Mouse (Mus musculus): ENCODE results near the gene Rela. TPM values are rescaled to one million over a fixed set of nuclear protein-coding genes. Genes with fewer than 3 reads are reported as not detected.

Rela gene
- total and polyA plus RNA-seq, 3 experiments, result 12.1 to 51.9 (median 21.0) TPM

DNA sequence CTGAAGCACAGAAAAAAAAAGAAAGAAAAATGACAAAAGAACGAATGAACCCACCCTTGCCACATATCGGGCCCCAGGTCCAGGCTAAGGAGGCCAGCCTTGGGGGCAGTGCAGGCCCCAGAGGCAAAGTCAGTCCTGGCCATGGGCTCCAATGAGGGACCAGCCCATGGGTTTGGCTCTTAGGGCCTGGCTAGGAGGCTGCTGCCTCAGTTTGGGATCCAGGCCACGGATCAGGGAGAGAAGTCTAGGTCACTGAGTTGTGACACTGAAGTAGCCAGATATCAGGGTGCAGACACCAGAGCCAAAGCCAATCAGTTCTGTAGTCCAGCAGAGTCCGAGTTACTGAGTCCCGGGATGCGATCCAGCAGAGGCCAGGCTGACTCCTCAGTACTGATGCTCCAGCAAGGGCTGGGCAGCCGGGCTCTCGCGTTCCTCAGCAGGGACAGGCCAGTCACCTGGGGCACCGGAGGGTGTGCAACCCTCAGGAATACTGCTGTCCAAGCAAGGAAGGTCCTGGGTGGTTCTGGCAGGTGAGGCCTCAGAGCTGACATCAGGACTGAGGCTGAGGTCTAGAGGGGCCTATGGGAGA is 27.5 kb downstream of the Rela start:
- DNase-seq (ENCODE audit: extremely low read depth), result no peak
- Histone ChIP-seq H3K4me3 (replicated peaks in 1 of 3; ENCODE audit: low read depth in 2 of 3, low read length in 2 of 3, poor library complexity in 1 of 3) (no peak overlapping the region), H3K79me2 (replicated peaks; ENCODE audit: control insufficient read depth, extremely low read depth, insufficient read depth, poor library complexity, severe bottlenecking) (peaks cover 6% of the 10 kb centered on the region; the same call in 1 of the 2 replicates), H3K27me3 (replicated peaks) (no peaks in the 10 kb centered on the region), H3K9ac (ENCODE audit: insufficient read depth, low read depth) (no peak overlapping the region), H3K9me3 (replicated peaks; ENCODE audit: low read length) (no peaks in the 10 kb centered on the region), H3K4me1 (ENCODE audit: control insufficient read depth in 1 of 2, insufficient read depth in 2 of 2) (peaks cover 14 to 36% of the 10 kb centered on the region in 2 experiments), H3K4me2 (ENCODE audit: insufficient read depth, low read depth, poor library complexity, severe bottlenecking) (no peak overlapping the region), H3K27ac (ENCODE audit: insufficient read depth, low read depth) (no peak overlapping the region), H3K36me3 (replicated peaks in 1 of 2; ENCODE audit: control insufficient read depth in 1 of 2, insufficient read depth in 1 of 2, low read length in 1 of 2) (peaks cover 48 to 64% of the 10 kb centered on the region in 2 experiments)
- dilution Hi-C loops (cut with MboI; ENCODE audit: extremely low pct_ligation_motif_present, extremely low pct_unique_long_range_greater_than_20kb, low sequenced_read_pairs), result no loop called here
- no peak for TF ChIP-seq E2F4 (IDR thresholded peaks at IDR 0.05; ENCODE audit: insufficient replicate concordance, low read depth, low read length)
- TF ChIP-seq CHD1 (IDR thresholded peaks at IDR 0.05; ENCODE audit: low read depth, low read length), result no peak
- in situ Hi-C loops (cut with MboI; ENCODE audit: low pct_ligation_motif_present, low pct_unique_long_range_greater_than_20kb, low sequenced_read_pairs), result no loop called here

DNA sequence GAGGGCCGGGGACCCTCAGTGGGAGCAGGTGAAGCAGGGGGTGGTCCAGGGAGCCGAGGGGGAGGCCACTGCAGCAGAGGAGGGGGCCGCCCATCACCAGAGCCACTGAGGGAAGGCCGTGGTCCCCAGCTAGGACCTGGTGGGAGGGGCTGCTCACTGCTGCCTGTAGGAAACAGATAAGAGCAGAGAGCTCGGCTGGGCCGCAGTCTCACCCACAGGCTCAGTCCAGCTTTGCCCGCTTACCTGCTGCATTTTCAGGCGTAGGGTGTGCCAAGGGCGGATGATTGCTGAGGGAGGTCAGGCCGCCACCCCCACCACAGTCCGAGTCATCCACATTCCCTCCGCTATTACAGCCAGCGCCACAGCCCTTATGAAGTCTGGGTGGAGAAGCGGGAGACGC is 28.2 kb downstream of the Rela start:
- H3K79me2 ChIP-seq (replicated peaks; ENCODE audit: control insufficient read depth, extremely low read depth, insufficient read depth, poor library complexity, severe bottlenecking), result peaks cover 6% of the 10 kb centered on the region; the same call in 1 of the 2 replicates
- no peaks in the 10 kb centered on the region for H3K9me3 ChIP-seq (replicated peaks; ENCODE audit: low read length)
- DNase-seq (ENCODE audit: extremely low read depth), result no peak
- H3K4me3 ChIP-seq (replicated peaks in 1 of 3; ENCODE audit: low read depth in 2 of 3, low read length in 2 of 3, poor library complexity in 1 of 3), result no peak overlapping the region
- H3K27ac ChIP-seq (ENCODE audit: insufficient read depth, low read depth), result no peak overlapping the region
- no peak for TF ChIP-seq KAT2A (IDR thresholded peaks at IDR 0.05; ENCODE audit: insufficient replicate concordance, low read length)
- no peak for TF ChIP-seq CHD2 (IDR thresholded peaks at IDR 0.05; ENCODE audit: low read length)
- TF ChIP-seq RAD21 (IDR thresholded peaks at IDR 0.05; ENCODE audit: low read depth, low read length), result no peak
- H3K9ac ChIP-seq (ENCODE audit: insufficient read depth, low read depth), result no peak overlapping the region
- dilution Hi-C loops (cut with MboI; ENCODE audit: extremely low pct_ligation_motif_present, extremely low pct_unique_long_range_greater_than_20kb, low sequenced_read_pairs) (no loop called here), in situ Hi-C loops (cut with MboI; ENCODE audit: low pct_ligation_motif_present, low pct_unique_long_range_greater_than_20kb, low sequenced_read_pairs) (no loop called here)
- no peaks in the 10 kb centered on the region for H3K27me3 ChIP-seq (replicated peaks)
- H3K4me1 ChIP-seq (ENCODE audit: control insufficient read depth in 1 of 2, insufficient read depth in 2 of 2), result peaks cover 10 to 29% of the 10 kb centered on the region in 2 experiments
- peaks cover 52 to 64% of the 10 kb centered on the region in 2 experiments for H3K36me3 ChIP-seq (replicated peaks in 1 of 2; ENCODE audit: control insufficient read depth in 1 of 2, insufficient read depth in 1 of 2, low read length in 1 of 2)
- H3K4me2 ChIP-seq (ENCODE audit: insufficient read depth, low read depth, poor library complexity, severe bottlenecking), result no peak overlapping the region

DNA sequence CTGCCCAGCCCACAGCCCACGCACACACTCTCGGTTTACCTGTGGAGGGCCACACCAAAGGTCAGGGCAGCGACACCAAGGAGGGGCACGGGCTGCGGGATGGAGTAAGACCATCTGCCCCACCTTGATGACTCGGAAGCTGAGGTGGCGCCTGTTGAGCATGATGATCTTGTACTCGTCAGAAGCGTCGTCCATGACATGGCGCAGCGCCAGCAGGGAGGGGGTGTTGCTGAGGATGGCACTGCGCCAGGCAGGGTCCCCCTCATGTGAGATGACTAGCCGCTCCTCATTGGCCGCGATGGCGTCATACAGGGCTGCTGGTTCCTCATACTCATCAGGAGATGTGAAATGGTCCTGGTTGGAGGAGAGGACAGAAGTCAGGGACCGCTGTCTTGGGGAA is 29.1 kb downstream of the Rela start:
- Histone ChIP-seq H3K27me3 (replicated peaks) (no peaks in the 10 kb centered on the region), H3K4me1 (ENCODE audit: control insufficient read depth in 1 of 2, insufficient read depth in 2 of 2) (peaks cover 8 to 24% of the 10 kb centered on the region in 2 experiments), H3K4me2 (ENCODE audit: insufficient read depth, low read depth, poor library complexity, severe bottlenecking) (no peak overlapping the region), H3K4me3 (replicated peaks in 1 of 3; ENCODE audit: low read depth in 2 of 3, low read length in 2 of 3, poor library complexity in 1 of 3) (no peak overlapping the region), H3K9ac (ENCODE audit: insufficient read depth, low read depth) (no peak overlapping the region), H3K36me3 (replicated peaks in 1 of 2; ENCODE audit: control insufficient read depth in 1 of 2, insufficient read depth in 1 of 2, low read length in 1 of 2) (peaks cover 61 to 70% of the 10 kb centered on the region in 2 experiments), H3K27ac (ENCODE audit: insufficient read depth, low read depth) (no peak overlapping the region), H3K9me3 (replicated peaks; ENCODE audit: low read length) (no peaks in the 10 kb centered on the region), H3K79me2 (replicated peaks; ENCODE audit: control insufficient read depth, extremely low read depth, insufficient read depth, poor library complexity, severe bottlenecking) (peaks cover 6% of the 10 kb centered on the region; the same call in 1 of the 2 replicates)
- in situ Hi-C loops (cut with MboI; ENCODE audit: low pct_ligation_motif_present, low pct_unique_long_range_greater_than_20kb, low sequenced_read_pairs), result no loop called here
- DNase-seq (ENCODE audit: extremely low read depth), result no peak
- dilution Hi-C loops (cut with MboI; ENCODE audit: extremely low pct_ligation_motif_present, extremely low pct_unique_long_range_greater_than_20kb, low sequenced_read_pairs), result no loop called here
- TF ChIP-seq EP300 (IDR thresholded peaks at IDR 0.05; ENCODE audit: low read length) (no peak), USF1 (IDR thresholded peaks at IDR 0.05; ENCODE audit: low read depth, low read length) (no peak), GABPA (IDR thresholded peaks at IDR 0.05; ENCODE audit: insufficient replicate concordance, low read depth, low read length) (no peak), JUND (conservative IDR thresholded peaks at IDR 0.05; ENCODE audit: low read depth, low read length) (no peak), MYC (IDR thresholded peaks at IDR 0.05; ENCODE audit: low read depth, low read length) (no peak), POLR2A (IDR thresholded peaks at IDR 0.05; ENCODE audit: low read depth, low read length) (no peak), NRF1 (IDR thresholded peaks at IDR 0.05; ENCODE audit: low read depth, low read length) (no peak), PAX5 (IDR thresholded peaks at IDR 0.05; ENCODE audit: low read length) (no peak), MEF2A (IDR thresholded peaks at IDR 0.05; ENCODE audit: borderline replicate concordance, low read depth, low read length) (no peak)

All from CH12.LX (cell line).